Mouse (Mus musculus) granulocyte monocyte progenitor cell, adult 5-6 weeks (primary cell): ENCODE measurements around the gene Cx3cr1. TPM values are rescaled to one million over a fixed set of nuclear protein-coding genes. Genes with fewer than 3 reads are reported as not detected.

Experiments used
- ATAC-seq: replicated peaks from 2 replicates; pipeline ENCODE4 v1.8.0; 2016; ENCODE audit warnings: mild to moderate bottlenecking, moderate TSS enrichment, inconsistent platforms; ENCODE audit not compliant: poor library complexity, severe bottlenecking
- total RNA-seq, 2 experiments: library from RNA; stranded (forward) in 1 of 2; stranded (reverse) in 1 of 2; fragments of 200-712, 200-1000 nt in 1 of 2; fragments of >200 nt in 1 of 2; fragmentation: Nextera tagmentation in 1 of 2; gene quantifications; 2 replicates each; pipeline ENCODE4 v1.2.3; 2014 to 2017

Cx3cr1 gene
- total RNA-seq, 2 experiments from 2014 or later: 10.5 to 11.3 TPM

GRCm38 (mm10) chr9:119978811-119979441 is 90.8 kb downstream of the Cx3cr1 start:
- ATAC-seq: peak; percentile 25; the same call in 1 of the 2 replicates

- ATAC-seq: no peak; the same call in 1 of the 2 replicates
Measured at GRCm38 (mm10) chr9:119978151-119978810, 91.4 kb downstream of the Cx3cr1 start.

GRCm38 (mm10) chr9:119977557-119978060 is 92.1 kb downstream of the Cx3cr1 start:
- no peak for ATAC-seq

GRCm38 (mm10) chr9:119976704-119977556 is 92.7 kb downstream of the Cx3cr1 start:
- ATAC-seq: peak; percentile 30

GRCm38 (mm10) chr9:119975286-119975685 is 94.4 kb downstream of the Cx3cr1 start:
- no peak for ATAC-seq

GRCm38 (mm10) chr9:119974609-119975008 is 95.1 kb downstream of the Cx3cr1 start:
- ATAC-seq: no peak

- no peak for ATAC-seq
Measured at GRCm38 (mm10) chr9:119973869-119974520, 95.7 kb downstream of the Cx3cr1 start.

GRCm38 (mm10) chr9:119973281-119973680 is 96.4 kb downstream of the Cx3cr1 start:
- no peak for ATAC-seq

- ATAC-seq: no peak
Measured at GRCm38 (mm10) chr9:119972582-119972981, 97.1 kb downstream of the Cx3cr1 start.

- no peak for ATAC-seq
Measured at GRCm38 (mm10) chr9:119972166-119972565, 97.5 kb downstream of the Cx3cr1 start.

- no peak for ATAC-seq
Measured at GRCm38 (mm10) chr9:119970763-119971656, 98.7 kb downstream of the Cx3cr1 start.

GRCm38 (mm10) chr9:119970221-119970620 is 99.5 kb downstream of the Cx3cr1 start:
- peak; percentile 52; the same call in 1 of the 2 replicates for ATAC-seq

- no peak for ATAC-seq
Measured at GRCm38 (mm10) chr9:119969811-119970210, 99.9 kb downstream of the Cx3cr1 start.

- ATAC-seq: no peak
Measured at GRCm38 (mm10) chr9:119966221-119966910, 103.3 kb downstream of the Cx3cr1 start.

- no peak for ATAC-seq
Measured at GRCm38 (mm10) chr9:119965186-119965585, 104.5 kb downstream of the Cx3cr1 start.

- ATAC-seq: no peak
Measured at GRCm38 (mm10) chr9:119964206-119964605, 105.5 kb downstream of the Cx3cr1 start.

- ATAC-seq: peak; percentile 94
Measured at GRCm38 (mm10) chr9:119962987-119963667, 106.6 kb downstream of the Cx3cr1 start.

- peak; percentile 17; the same call in 1 of the 2 replicates for ATAC-seq
Measured at GRCm38 (mm10) chr9:119962216-119962615, 107.5 kb downstream of the Cx3cr1 start.
